25 mouse cellular contexts compared by ENCODE assay signal in the genomic region with DNA sequence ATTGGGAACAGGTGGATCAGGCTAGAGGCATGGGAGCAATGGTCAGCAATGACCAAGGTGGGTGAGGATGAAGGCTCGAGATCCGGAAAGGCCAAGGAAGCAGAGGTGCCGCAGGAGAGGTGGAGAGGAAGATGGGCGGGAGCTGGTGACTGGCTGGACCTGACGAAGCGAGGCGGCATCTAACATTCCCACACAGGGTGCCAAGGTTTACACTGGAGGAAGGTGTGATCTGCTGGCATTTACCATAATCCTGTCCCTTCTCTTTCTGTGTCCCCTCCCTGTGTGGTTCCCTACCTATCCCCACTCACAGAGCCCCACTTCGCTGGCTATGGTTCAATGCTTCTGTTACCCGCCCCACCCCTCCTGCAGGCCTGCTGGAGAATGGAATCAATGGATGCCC. TPM values are rescaled to one million over a fixed set of nuclear protein-coding genes. Genes with fewer than 3 reads are reported as not detected.
DNase-seq lines count a peak whose midpoint lies in the region; ATAC-seq and TF ChIP-seq lines count a peak whose summit lies in the region.
"Had no signal": no experiment of that assay in that cellular context is flagged by ENCODE, and none has a peak within 500 bp of the region (broad histone marks: within the 10 kb centered on the region; RNA-seq: fewer than 3 reads in every experiment).

No protein-coding gene starts in this region.

- H3K4me3 ChIP-seq in forebrain, embryonic 14.5 days (ENCODE audit: low read depth, low read length): no peak overlapping the region
- no peak overlapping the region for H3K4me3 ChIP-seq in forebrain, embryonic 10.5 days
- H3K4me3 ChIP-seq in heart, postnatal 0 days (ENCODE audit: low read depth, low read length): no peak overlapping the region
- H3K4me3 ChIP-seq in testis, adult 2 months (ENCODE audit: control insufficient read depth, low read depth, low read length): no peak overlapping the region
- H3K4me3 ChIP-seq in kidney, embryonic 14.5 days (ENCODE audit: low read length): no peak overlapping the region
- H3K4me3 ChIP-seq: embryonic facial prominence, embryonic 10.5 days; embryonic facial prominence, embryonic 15.5 days; limb, embryonic 10.5 days; limb, embryonic 15.5 days; liver, embryonic 13.5 days had no signal

- H3K27me3 ChIP-seq in forebrain, embryonic 14.5 days (replicated peaks; ENCODE audit: control insufficient read depth, insufficient read depth, low read length): no peaks in the 10 kb centered on the region
- no peaks in the 10 kb centered on the region for H3K27me3 ChIP-seq in forebrain, embryonic 10.5 days (ENCODE audit: poor library complexity, severe bottlenecking)
- no peaks in the 10 kb centered on the region for H3K27me3 ChIP-seq in heart, postnatal 0 days (ENCODE audit: control insufficient read depth, insufficient read depth, low read length)
- no peaks in the 10 kb centered on the region for H3K27me3 ChIP-seq in testis, adult 2 months (ENCODE audit: control insufficient read depth, insufficient read depth, low read length)
- H3K27me3 ChIP-seq in kidney, embryonic 14.5 days (ENCODE audit: control insufficient read depth, insufficient read depth, low read length): no peaks in the 10 kb centered on the region
- H3K27me3 ChIP-seq: embryonic facial prominence, embryonic 15.5 days; limb, embryonic 15.5 days; liver, embryonic 13.5 days had no signal

- H3K9ac ChIP-seq in forebrain, embryonic 14.5 days (ENCODE audit: low read length): no peak overlapping the region
- H3K9ac ChIP-seq in heart, postnatal 0 days (replicated peaks; ENCODE audit: low read depth, low read length): no peak overlapping the region
- H3K9ac ChIP-seq in kidney, embryonic 14.5 days (ENCODE audit: low read depth, low read length): no peak overlapping the region
- H3K9ac ChIP-seq: embryonic facial prominence, embryonic 15.5 days; limb, embryonic 15.5 days; liver, embryonic 13.5 days had no signal

- intact Hi-C loops in heart, postnatal 25 days (cut with DNase I): loop anchor here (2.0 to 10.0 kb wide), 6 partner anchors 53 to 421 kb away; partner anchors contain the start of genes Ppcs and Zmynd12

- no peaks in the 10 kb centered on the region for H3K4me1 ChIP-seq in forebrain, embryonic 14.5 days (ENCODE audit: control insufficient read depth, insufficient read depth, low read length)
- peaks cover 17% of the 10 kb centered on the region for H3K4me1 ChIP-seq in forebrain, embryonic 10.5 days
- peaks cover 8% of the 10 kb centered on the region; the same call in 1 of the 2 replicates for H3K4me1 ChIP-seq in heart, postnatal 0 days (ENCODE audit: control insufficient read depth, insufficient read depth)
- no peaks in the 10 kb centered on the region for H3K4me1 ChIP-seq in testis, adult 2 months (ENCODE audit: control insufficient read depth, insufficient read depth, low read length)
- H3K4me1 ChIP-seq in kidney, embryonic 14.5 days (ENCODE audit: control insufficient read depth, insufficient read depth, low read length): no peaks in the 10 kb centered on the region

- no peak overlapping the region for H3K4me2 ChIP-seq in forebrain, embryonic 14.5 days (ENCODE audit: low read length)
- H3K4me2 ChIP-seq in heart, postnatal 0 days (ENCODE audit: low read depth, low read length): no peak overlapping the region
- no peak overlapping the region for H3K4me2 ChIP-seq in kidney, embryonic 14.5 days (replicated peaks; ENCODE audit: low read depth, low read length)
- H3K4me2 ChIP-seq: embryonic facial prominence, embryonic 15.5 days; heart, embryonic 11.5 days; limb, embryonic 15.5 days; liver, embryonic 13.5 days; midbrain, embryonic 11.5 days had no signal

- ATAC-seq in forebrain, embryonic 14.5 days: no peak
- no peak for ATAC-seq in heart, postnatal 0 days (ENCODE audit: insufficient read depth, low read depth)
- no peak for ATAC-seq in kidney, embryonic 14.5 days (ENCODE audit: low FRiP score, low TSS enrichment)
- ATAC-seq: midbrain, embryonic 16.5 days had no signal

- TF ChIP-seq EP300 in heart, postnatal 0 days (IDR thresholded peaks at IDR 0.05; ENCODE audit: low read depth): no peak

- 80% methylated on average over 9 of the region's 9 CpGs for WGBS in forebrain, embryonic 14.5 days
- WGBS in forebrain, embryonic 10.5 days: 83% methylated on average over 9 of the region's 9 CpGs
- WGBS in heart, postnatal 0 days: 73% methylated on average over 9 of the region's 9 CpGs
- WGBS in kidney, embryonic 14.5 days: 82% methylated on average over 9 of the region's 9 CpGs

- DNase-seq in forebrain, embryonic 14.5 days (ENCODE audit: low spot score): peak; percentile 8
- DNase-seq in forebrain, embryonic 10.5 days (ENCODE audit: extremely low spot score, low spot score): no peak
- no peak for DNase-seq in heart, postnatal 0 days (ENCODE audit: low spot score)
- DNase-seq in heart, postnatal 25 days (ENCODE audit: low spot score): no peak
- no peak for DNase-seq in testis, postnatal 10 days (ENCODE audit: low spot score)
- no peak for DNase-seq in cerebellum, postnatal 36 days
- DNase-seq: gastrocnemius, postnatal 14 days; kidney, postnatal 4 days; liver, embryonic 13.5 days had no signal

- TF ChIP-seq POLR2A in testis, adult 2 months (IDR thresholded peaks at IDR 0.05; ENCODE audit: control insufficient read depth, low read depth, low read length): no peak

- H3K27ac ChIP-seq in forebrain, embryonic 14.5 days (ENCODE audit: low read depth, low read length): no peak overlapping the region
- no peak overlapping the region for H3K27ac ChIP-seq in forebrain, embryonic 10.5 days
- 0 out of 2 replicates have a peak overlapping the region, but pooled peaks have one; percentile 25 for H3K27ac ChIP-seq in heart, postnatal 0 days (ENCODE audit: low read depth)
- H3K27ac ChIP-seq in testis, adult 2 months (ENCODE audit: control insufficient read depth, insufficient read depth, low read depth, low read length): 0 out of 2 replicates have a peak overlapping the region, but pooled peaks have one; percentile 5
- no peak overlapping the region for H3K27ac ChIP-seq in kidney, embryonic 14.5 days (ENCODE audit: low read depth, low read length)
- H3K27ac ChIP-seq: embryonic facial prominence, embryonic 10.5 days; embryonic facial prominence, embryonic 15.5 days; kidney, postnatal 0 days; limb, embryonic 10.5 days; liver, embryonic 13.5 days had no signal

- H3K36me3 ChIP-seq in forebrain, embryonic 14.5 days (ENCODE audit: control insufficient read depth, insufficient read depth, low read length): peaks cover 40% of the 10 kb centered on the region
- H3K36me3 ChIP-seq in forebrain, embryonic 10.5 days (replicated peaks): peaks cover 70% of the 10 kb centered on the region
- H3K36me3 ChIP-seq in heart, postnatal 0 days (replicated peaks; ENCODE audit: control insufficient read depth, insufficient read depth, low read length): peaks cover 24% of the 10 kb centered on the region; the same call in 1 of the 2 replicates
- no peaks in the 10 kb centered on the region for H3K36me3 ChIP-seq in testis, adult 2 months (ENCODE audit: control insufficient read depth, insufficient read depth, low read length)
- peaks cover 37% of the 10 kb centered on the region for H3K36me3 ChIP-seq in kidney, embryonic 14.5 days (ENCODE audit: control insufficient read depth, insufficient read depth, low read length)

- H3K9me3 ChIP-seq in forebrain, embryonic 14.5 days (replicated peaks; ENCODE audit: control insufficient read depth, low read length): no peaks in the 10 kb centered on the region
- no peaks in the 10 kb centered on the region for H3K9me3 ChIP-seq in forebrain, embryonic 10.5 days
- no peaks in the 10 kb centered on the region for H3K9me3 ChIP-seq in heart, postnatal 0 days (replicated peaks; ENCODE audit: control insufficient read depth, low read length)
- no peaks in the 10 kb centered on the region for H3K9me3 ChIP-seq in kidney, embryonic 14.5 days (ENCODE audit: control insufficient read depth, low read length)
- H3K9me3 ChIP-seq: embryonic facial prominence, embryonic 10.5 days; embryonic facial prominence, embryonic 15.5 days; limb, embryonic 10.5 days; limb, embryonic 15.5 days; liver, embryonic 13.5 days had no signal

- no peak for TF ChIP-seq CTCF in heart, postnatal 0 days (IDR thresholded peaks at IDR 0.05; ENCODE audit: low read depth)
- TF ChIP-seq CTCF in testis, adult 2 months (IDR thresholded peaks at IDR 0.05; ENCODE audit: control insufficient read depth, insufficient read depth, insufficient replicate concordance, low read depth, low read length): no peak

RNA-seq across cellular contexts. Expression of gene Cldn19, which starts 9.3 kb away (rescaled TPM):
- 0.13 and 0.35 TPM in 2 replicates for polyA plus RNA-seq in forebrain, embryonic 14.5 days (2014; fragmentation: Nextera tagmentation; extraction: Ambion mirVana)
- polyA plus RNA-seq in forebrain, embryonic 10.5 days (2016; fragmentation: Nextera tagmentation; extraction: Ambion mirVana): 0.16 TPM in 1 of 2 replicates, not detected in the other
- total RNA-seq in heart, postnatal 0 days (2014; rRNA removed; ENCODE audit: low replicate concordance): not detected in 2 replicates
- polyA plus RNA-seq in heart, postnatal 0 days (2015; fragmentation: Nextera tagmentation; extraction: Ambion mirVana): 0.05 TPM in 1 of 2 replicates, not detected in the other
- under 1 TPM in 1 of 2 experiments, not detected in 1; 0.06 TPM for total RNA-seq in heart, postnatal 25 days (2021)
- not detected in 2 replicates for polyA plus RNA-seq in testis, adult 2 months (2012; rRNA removed)
- 5.9 and 10.4 TPM in 2 replicates for polyA plus RNA-seq in kidney, embryonic 14.5 days (2014; fragmentation: Nextera tagmentation; extraction: Ambion mirVana)
- total RNA-seq: granulocyte monocyte progenitor cell, adult 5-6 weeks; neutrophil, adult 5-6 weeks had no signal
- polyA plus RNA-seq: embryonic facial prominence, embryonic 10.5 days; heart, embryonic 11.5 days; intestine, embryonic 14.5 days; limb, embryonic 10.5 days; liver, embryonic 13.5 days; neural tube, embryonic 11.5 days had no signal

RNA-seq across cellular contexts. Expression of gene P3h1, which starts 13.2 kb away (rescaled TPM):
- 8.0 and 9.5 TPM in 2 replicates for polyA plus RNA-seq in forebrain, embryonic 14.5 days (2014; fragmentation: Nextera tagmentation; extraction: Ambion mirVana)
- polyA plus RNA-seq in forebrain, embryonic 10.5 days (2016; fragmentation: Nextera tagmentation; extraction: Ambion mirVana): 13.4 and 16.2 TPM in 2 replicates
- 34.3 and 40.8 TPM in 2 replicates for total RNA-seq in heart, postnatal 0 days (2014; rRNA removed; ENCODE audit: low replicate concordance)
- 20.5 and 23.5 TPM in 2 replicates for polyA plus RNA-seq in heart, postnatal 0 days (2015; fragmentation: Nextera tagmentation; extraction: Ambion mirVana)
- total RNA-seq in heart, postnatal 25 days (2021): 10 to 100 TPM; 15.0 to 15.7 TPM
- 10.4 and 11.9 TPM in 2 replicates for polyA plus RNA-seq in testis, adult 2 months (2012; rRNA removed)
- 28.9 and 34.4 TPM in 2 replicates for polyA plus RNA-seq in kidney, embryonic 14.5 days (2014; fragmentation: Nextera tagmentation; extraction: Ambion mirVana)

RNA-seq across cellular contexts. Expression of gene AU022252, which starts 13.4 kb away (rescaled TPM):
- 25.5 and 28.8 TPM in 2 replicates for polyA plus RNA-seq in forebrain, embryonic 14.5 days (2014; fragmentation: Nextera tagmentation; extraction: Ambion mirVana)
- 32.7 and 41.6 TPM in 2 replicates for polyA plus RNA-seq in forebrain, embryonic 10.5 days (2016; fragmentation: Nextera tagmentation; extraction: Ambion mirVana)
- total RNA-seq in heart, postnatal 0 days (2014; rRNA removed; ENCODE audit: low replicate concordance): 7.1 and 7.5 TPM in 2 replicates
- 15.5 and 18.4 TPM in 2 replicates for polyA plus RNA-seq in heart, postnatal 0 days (2015; fragmentation: Nextera tagmentation; extraction: Ambion mirVana)
- total RNA-seq in heart, postnatal 25 days (2021): 10 to 100 TPM; 21.5 to 23.5 TPM
- polyA plus RNA-seq in testis, adult 2 months (2012; rRNA removed): 14.1 and 18.6 TPM in 2 replicates
- 33.6 and 37.6 TPM in 2 replicates for polyA plus RNA-seq in kidney, embryonic 14.5 days (2014; fragmentation: Nextera tagmentation; extraction: Ambion mirVana)

RNA-seq across cellular contexts. Expression of gene Tmem269, which starts 27.9 kb away (rescaled TPM):
- polyA plus RNA-seq in forebrain, embryonic 14.5 days (2014; fragmentation: Nextera tagmentation; extraction: Ambion mirVana): 0.22 and 0.48 TPM in 2 replicates
- polyA plus RNA-seq in forebrain, embryonic 10.5 days (2016; fragmentation: Nextera tagmentation; extraction: Ambion mirVana): not detected in 2 replicates
- not detected in 2 replicates for total RNA-seq in heart, postnatal 0 days (2014; rRNA removed; ENCODE audit: low replicate concordance)
- polyA plus RNA-seq in heart, postnatal 0 days (2015; fragmentation: Nextera tagmentation; extraction: Ambion mirVana): not detected in 2 replicates
- total RNA-seq in heart, postnatal 25 days (2021): not detected
- 114 and 136 TPM in 2 replicates for polyA plus RNA-seq in testis, adult 2 months (2012; rRNA removed)
- polyA plus RNA-seq in kidney, embryonic 14.5 days (2014; fragmentation: Nextera tagmentation; extraction: Ambion mirVana): 0.16 TPM in 1 of 2 replicates, not detected in the other
- total RNA-seq: gastrocnemius, postnatal 14 days; granulocyte monocyte progenitor cell, adult 5-6 weeks; heart, postnatal 14 days; neutrophil, adult 5-6 weeks had no signal
- polyA plus RNA-seq: heart, embryonic 11.5 days; hindbrain, embryonic 11.5 days; intestine, embryonic 14.5 days; limb, embryonic 10.5 days; limb, embryonic 15.5 days; liver, embryonic 13.5 days; neural tube, embryonic 11.5 days had no signal

RNA-seq across cellular contexts. Expression of gene Ybx1, which starts 48.4 kb away (rescaled TPM):
- 963 and 964 TPM in 2 replicates for polyA plus RNA-seq in forebrain, embryonic 14.5 days (2014; fragmentation: Nextera tagmentation; extraction: Ambion mirVana)
- polyA plus RNA-seq in forebrain, embryonic 10.5 days (2016; fragmentation: Nextera tagmentation; extraction: Ambion mirVana): 929 and 1,023 TPM in 2 replicates
- 292 and 309 TPM in 2 replicates for total RNA-seq in heart, postnatal 0 days (2014; rRNA removed; ENCODE audit: low replicate concordance)
- 515 and 546 TPM in 2 replicates for polyA plus RNA-seq in heart, postnatal 0 days (2015; fragmentation: Nextera tagmentation; extraction: Ambion mirVana)
- total RNA-seq in heart, postnatal 25 days (2021): 100 to 1,000 TPM; 786 to 800 TPM
- 821 and 914 TPM in 2 replicates for polyA plus RNA-seq in testis, adult 2 months (2012; rRNA removed)
- 969 and 1,061 TPM in 2 replicates for polyA plus RNA-seq in kidney, embryonic 14.5 days (2014; fragmentation: Nextera tagmentation; extraction: Ambion mirVana)

Comparison
In these comparisons a context has a peak if more than half of its experiments do, and no peak if none do; other contexts are left out.
1. H3K27ac ChIP-seq: peak in heart, postnatal 0 days (single experiment) and testis, adult 2 months (single experiment); none in forebrain, embryonic 14.5 days (single experiment), forebrain, embryonic 10.5 days (single experiment) and kidney, embryonic 14.5 days (single experiment).